Mouse (Mus musculus) kidney, postnatal 10 days (tissue): ENCODE measurements at regions not wholly inside any gene's neighbourhood (a gene's known extent, or its start where the extent isn't known, plus 50 kb on each side); places are given as distances from the start of the nearest gene placed in this dataset.

ENCODE experiments used
- DNase-seq: peaks from one replicate; pipeline ENCODE4 v3.0.0; 2021; ENCODE audit warnings: mixed read lengths

DNA sequence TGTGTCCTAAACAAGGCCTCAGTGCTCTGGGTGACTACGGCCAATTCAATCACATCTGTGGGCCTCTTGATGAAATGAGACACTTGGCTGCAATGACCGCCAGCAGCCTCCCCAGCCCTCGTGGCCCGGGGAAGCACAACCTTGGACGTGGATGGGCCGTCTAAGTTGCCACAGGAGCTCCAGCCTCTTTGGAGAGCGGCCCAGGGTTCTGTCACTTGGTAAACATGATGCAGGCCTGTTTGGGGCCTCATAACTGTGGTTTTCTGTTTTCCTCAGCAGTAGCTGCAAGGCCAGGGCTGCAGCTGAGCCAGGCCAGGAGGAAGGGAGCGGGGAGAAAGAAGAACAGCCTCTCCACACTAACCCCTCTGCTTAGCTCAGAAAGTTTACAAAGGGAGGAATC lies 105.2 kb upstream of the Zmiz1 start:
- peak; percentile 81 for DNase-seq

DNA sequence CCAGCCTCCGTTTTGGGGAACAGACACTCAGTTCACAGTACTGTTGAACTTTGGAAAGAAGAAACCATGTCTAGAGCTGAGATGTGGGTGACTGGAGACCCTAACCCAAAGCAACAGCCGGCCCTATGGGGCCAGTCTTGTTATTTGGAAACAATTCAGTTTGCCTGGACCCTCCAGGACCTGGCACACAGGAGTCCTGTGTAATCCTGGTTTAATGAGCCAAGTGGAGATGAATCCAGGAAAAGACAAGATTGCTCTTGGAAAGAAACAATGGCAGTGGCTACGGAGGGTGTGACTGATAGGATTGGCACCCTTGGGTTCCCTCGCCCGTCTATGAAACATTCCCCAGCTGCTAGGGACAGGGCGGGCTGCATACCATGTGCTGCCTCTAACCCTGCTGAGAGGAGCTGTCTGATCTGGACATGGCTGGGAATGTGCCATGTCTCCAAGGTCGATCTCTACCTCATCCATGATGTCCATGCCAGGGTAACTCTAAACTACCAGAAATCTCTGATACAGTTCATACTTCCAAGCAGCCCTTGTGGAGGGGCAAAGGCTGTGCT lies 104.6 kb upstream of the Zmiz1 start:
- no peak for DNase-seq

DNA sequence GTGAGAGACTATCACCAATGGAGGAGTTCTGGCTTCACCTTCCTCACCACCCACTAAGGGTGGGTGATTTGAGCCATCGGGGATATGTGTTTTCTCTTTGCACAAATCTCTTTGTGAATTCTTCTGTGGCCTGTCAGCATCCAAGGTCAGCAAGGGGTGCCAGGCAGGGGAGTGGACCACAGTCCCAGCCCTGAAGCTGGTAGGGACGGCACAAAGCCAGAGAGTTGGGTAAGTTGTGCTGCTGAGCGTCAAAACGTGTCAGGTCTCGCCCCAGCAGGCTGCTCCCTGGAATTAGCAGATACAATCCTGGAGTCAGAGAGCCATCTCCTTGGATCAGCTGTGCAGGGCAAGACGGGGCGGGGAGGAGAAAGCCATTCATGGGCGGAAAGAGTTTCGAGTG lies 101.2 kb upstream of the Zmiz1 start:
- no peak for DNase-seq

DNA sequence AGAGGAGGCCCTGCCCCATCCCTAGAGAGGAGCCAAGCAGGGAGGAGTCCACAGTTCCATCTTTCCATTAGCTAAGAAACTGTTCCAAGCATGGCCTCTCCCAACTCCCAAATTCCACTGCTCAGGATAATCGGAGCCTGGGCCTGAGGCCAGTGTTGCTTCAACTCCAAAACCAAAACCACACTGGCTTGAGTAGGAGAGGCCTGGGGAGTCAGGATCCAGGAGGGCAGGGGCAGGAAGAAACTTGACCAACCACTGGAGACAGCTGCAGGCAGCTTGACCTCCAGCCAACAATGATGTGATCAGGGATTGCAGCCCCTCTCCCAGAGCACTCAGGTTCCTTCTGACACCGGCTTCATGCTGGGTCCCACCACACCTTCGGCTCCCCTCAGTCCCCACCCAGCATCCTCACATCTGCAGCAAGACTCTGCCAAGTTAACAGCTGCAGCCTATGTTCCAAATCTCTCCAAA lies 99.1 kb upstream of the Zmiz1 start:
- DNase-seq, result no peak

DNA sequence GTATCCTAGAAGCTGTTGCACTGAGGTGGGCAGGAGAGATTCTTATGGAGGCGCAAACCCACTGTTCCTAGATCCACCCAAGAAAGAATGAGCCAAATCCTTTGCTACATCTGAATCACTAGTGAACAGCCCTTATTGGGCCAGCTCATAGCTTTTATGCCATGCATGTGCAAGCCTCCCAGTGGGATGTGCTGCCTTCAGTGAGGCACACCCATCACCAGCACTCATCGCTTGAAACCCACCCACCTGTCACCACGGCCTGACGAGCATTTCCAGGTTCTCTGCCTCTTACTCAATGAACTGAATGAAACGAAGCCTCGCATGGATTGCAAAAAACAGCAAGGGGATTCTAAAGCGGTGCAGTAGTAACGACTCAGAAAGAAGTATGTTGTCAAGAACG lies 98.3 kb upstream of the Zmiz1 start:
- DNase-seq, result no peak

DNA sequence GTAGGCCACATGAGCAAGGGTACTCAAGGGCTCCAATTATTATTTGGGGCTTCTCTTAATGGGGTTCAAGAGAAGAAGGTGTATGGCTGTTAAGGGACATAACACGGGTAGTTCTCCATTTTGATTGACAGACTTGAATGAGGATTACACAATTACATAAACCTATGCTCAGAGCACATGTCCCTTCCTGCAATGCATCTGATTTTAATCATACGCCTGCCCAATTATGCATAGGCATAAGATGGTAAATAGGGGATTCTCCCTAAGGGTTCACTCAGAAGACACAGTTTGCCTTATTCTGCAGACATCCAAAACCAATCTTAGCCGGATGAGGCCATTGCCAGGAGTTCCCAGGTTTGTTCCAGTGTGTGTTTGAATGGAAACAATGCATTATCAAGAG lies 97.9 kb upstream of the Zmiz1 start:
- DNase-seq, result no peak

DNA sequence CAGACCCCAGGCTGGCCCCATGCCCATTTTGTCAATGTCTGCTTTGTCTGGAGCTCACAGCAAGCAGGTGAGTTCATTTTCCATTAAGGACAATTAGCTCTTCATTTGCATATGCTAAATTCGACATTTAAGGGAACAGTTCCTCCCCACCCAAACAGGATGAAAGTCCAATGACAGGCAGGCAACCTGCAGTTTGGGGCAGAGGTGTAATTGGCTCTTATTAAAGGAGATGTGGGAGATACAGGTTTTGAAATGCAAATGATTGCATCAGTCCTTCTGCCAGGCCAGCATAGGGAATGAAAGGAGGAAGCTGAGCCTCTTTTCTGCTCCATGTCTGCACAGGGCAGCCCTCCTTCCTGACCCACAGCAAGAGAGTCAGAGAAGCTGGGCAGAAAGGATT lies 96.2 kb upstream of the Zmiz1 start:
- no peak for DNase-seq

DNA sequence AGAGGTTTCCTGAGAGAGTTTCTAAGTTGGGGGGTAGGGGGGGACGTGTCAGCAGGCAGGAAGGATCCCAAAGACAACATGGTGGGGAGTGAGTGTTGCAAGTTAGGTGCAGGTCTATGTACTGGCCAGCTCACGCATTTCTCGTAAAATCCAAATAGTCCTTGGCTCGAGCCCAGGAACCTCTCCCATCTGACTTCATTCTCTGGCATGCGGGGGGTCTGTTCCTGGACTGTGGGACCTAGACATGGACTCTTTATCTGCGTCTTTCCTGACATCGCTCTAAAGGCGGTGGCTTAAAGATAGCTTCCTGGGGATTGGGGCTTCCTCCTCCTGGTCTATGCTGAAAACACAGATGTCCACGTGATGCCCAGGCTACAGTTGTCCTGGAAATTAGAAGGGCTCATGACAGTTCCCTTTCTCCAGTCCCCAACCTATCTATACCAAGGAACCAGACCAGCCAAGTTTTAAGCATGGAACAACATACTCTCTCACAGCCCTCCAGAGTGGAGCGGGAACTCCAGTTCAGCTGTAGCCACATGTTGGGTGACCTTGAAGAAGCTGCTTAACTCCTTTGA lies 93.7 kb upstream of the Zmiz1 start:
- DNase-seq, result peak; percentile 40

DNA sequence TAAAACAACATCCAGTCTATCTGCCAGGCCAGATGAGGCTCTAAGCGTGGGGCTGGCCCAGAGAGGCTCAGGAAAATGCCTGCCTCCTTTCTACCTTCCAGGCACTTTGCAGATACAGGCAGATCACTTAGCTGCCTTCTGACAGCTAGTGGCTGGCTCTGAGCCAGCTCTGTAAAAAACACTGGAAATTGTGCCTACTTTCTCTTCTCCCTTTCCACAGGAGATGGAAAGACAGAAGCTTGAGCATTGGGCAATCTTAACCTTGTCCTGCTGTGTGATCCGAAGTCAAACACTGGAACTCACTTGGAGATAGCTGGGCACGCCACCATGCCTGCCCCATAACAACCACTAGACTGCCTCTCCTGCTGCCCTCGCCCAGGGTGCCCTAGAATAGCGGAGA lies 93.0 kb upstream of the Zmiz1 start:
- DNase-seq, result peak; percentile 37

DNA sequence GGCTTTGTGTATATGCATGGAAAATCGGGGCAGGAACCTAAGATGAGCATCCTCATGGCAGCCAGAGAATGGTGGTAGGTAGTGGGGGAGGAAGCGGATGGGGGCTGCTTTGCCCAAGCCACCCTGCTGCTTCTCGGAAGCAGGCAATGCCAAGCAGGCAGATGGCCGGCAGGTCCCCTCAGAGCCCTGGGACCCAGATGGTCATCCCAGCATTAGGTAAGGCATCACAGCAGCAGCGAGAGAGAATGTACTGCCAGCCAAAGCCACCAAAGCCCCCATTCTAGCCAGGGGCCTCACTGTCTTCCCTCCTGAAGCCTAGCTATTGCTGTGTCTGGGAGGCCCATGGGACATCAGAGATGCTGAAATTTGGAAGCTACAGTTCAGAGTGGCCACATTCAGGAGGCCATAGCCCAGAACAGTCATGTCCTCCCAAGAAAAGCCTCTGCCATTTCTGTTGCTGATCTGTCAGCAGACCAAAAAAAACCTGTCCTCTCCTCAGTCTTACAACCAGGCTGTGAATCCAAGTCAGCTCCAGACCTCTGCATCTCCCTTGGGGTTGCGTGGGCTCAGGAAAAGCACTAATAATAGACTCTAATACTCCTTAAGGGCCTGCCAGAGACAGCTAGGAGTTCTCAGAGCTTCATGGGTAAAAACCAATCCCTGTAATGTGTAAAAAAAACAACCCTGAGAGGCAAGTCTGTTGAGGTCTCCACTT lies 88.5 kb upstream of the Zmiz1 start:
- no peak for DNase-seq

DNA sequence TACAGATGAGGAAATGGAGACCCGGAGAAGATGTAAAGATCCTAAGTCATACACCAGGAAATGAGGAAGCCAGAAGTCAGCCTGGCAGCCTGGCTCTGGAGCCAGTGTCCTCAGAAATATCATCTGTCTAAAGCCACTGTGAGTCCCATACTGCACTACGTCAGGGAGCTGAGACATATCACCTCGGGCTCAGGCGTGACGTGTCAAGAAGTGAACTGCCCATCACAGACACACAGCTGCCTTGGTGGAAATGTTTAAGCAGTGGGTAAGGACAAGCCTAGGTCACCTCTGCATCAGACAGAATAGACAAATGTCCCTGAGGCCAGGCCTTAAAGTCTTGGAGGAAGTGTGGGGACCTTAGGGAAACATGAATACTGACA lies 88.0 kb upstream of the Zmiz1 start:
- no peak for DNase-seq

DNA sequence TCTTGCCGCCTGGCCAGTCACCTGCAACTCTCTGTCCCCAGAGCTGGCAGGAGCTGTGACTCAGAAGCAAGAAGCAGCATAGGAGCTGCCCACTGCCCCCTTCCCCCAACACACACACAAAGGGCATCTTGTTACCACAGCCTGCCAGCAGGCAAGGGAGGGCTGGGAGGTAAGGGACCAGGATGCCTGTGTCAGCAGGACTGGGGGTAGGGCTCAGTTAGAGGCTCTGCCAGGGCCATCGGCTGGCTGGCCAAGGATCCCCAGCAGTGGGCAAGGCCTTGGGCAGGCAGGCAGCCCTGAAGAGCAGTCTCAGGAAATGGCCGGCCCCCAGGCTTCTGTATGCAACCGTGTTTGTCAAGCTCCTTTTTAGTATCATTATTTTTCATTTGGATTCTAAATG lies 87.3 kb upstream of the Zmiz1 start:
- DNase-seq, result peak; percentile 64

DNA sequence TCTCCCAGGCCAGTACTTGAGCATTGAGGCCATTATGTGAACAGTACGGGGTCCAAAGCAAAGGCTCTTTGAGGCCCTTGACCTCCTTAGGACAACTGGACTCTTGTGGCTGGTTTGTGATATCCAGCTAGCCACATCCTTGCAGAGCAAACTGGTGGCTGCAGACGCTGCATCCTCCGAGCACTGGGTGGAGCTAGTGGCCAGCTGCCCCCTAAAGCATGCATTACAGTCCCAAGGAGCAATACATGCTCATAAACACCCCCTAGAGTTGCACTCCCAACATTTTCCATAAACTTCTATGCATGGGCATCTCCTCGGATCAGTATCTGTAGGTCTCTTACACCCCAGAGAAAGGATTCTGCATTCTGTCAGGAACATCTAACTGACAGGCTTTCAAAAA lies 86.4 kb upstream of the Zmiz1 start:
- peak; percentile 42 for DNase-seq

DNA sequence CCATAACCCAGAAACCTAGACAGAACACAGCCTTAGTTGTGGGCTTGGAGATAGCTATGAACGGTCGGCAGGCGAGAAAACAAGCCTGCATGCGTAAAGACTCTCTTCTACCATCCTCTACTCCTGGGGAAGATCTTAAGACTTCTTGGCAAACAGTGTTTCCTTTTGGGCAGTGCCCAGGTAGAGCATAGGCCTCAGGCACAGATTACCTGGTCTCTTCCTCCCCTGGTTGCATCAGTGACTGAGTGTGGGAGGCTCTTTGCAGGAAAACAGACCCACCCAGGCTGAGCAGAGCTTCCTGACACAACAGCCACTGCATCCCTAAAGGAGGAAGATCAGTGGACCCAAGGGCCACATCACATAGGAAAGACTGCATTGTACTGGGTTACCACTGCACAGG lies 85.8 kb upstream of the Zmiz1 start:
- no peak for DNase-seq

DNA sequence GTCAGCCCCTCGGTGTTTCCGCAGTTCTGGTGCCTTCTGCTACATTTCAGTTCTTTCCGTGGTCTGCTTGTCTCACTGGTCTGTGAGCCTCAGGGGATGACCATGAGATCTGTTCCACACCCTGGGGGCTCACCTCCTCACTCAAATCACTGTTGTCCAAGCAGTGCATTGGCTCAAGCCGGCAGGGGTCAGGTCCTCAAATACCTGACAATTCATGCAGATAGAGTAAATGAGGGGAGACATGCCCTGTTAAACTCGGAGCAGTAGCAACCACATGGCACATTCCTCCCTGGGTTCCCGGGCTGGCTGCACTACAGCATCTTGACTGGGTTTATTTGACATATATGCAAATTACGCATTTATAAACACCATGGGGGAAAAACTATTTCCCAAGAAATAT lies 84.0 kb upstream of the Zmiz1 start:
- no peak for DNase-seq

DNA sequence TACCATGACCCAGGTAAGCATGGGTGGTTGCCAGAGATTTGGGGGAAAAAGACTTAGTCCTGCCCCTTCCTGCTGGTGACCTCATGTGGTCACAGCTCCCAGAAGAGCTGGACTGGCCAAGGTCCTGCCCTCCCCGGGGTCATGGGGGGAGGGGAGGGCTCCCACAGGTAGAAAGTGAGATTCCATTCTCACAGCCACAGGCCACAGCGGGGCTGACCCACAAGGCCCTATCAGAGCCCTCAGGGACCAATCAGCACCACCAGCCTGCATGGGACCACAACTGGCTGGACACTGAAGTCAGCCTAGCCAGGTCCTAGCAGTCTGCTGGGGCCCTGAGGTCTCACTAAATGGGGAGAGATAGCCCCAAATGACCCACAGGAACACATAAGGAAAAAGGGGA lies 81.9 kb upstream of the Zmiz1 start:
- peak; percentile 38 for DNase-seq

DNA sequence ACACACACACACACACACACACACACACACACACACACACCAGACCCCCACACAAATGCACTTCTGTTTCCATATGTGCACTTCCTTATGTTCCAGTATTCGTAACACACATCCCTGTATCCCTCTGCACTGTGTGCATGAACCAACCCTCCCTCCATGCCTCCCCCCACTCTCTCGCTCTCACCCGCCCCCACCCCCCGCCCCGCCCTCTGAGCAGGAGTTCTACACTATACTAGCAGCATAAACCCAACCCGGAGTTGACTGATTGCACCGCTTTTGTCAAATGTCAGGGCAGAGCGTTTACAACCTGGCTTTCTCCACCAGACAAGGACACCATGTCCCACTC lies 81.5 kb upstream of the Zmiz1 start:
- no peak for DNase-seq

DNA sequence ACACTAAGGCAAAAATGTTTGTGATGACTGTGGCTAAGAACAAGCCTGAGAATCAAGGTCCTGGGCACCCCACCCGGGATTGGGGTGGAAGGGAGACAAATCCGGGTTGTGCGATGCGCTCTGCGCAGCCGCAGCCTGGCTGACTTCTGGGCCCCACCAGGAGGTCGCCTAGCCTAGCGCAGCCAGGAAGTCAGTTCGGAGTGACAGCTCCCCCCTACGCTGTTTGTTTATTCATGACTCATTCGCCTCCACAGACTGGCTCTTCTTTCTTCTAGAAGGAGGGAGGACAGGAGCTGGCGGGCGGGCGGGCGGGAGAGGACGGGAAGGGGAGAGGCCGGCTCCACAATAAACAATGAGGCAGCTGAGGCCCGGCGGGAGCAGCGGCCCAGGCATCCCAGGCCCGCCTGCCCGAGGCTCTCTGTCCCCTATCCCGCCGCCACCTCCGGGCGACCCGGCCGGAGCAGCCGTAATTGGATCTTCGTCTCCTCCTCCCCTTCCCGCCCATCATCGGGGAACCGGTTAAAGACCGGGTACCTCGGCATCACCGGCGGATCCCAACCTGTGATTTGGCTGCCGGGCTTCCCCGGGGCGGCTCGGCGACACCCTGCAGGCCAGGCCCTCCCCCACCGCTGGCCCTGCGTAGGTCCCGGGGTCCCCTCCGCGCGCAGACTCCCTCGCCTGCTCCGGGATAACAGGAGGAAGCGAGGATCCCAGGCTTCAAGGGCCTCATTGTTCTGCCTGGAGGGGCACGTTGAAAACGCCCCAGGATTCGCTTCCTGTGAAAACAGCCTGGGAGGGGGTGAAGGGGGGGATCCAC lies 80.9 kb upstream of the Zmiz1 start:
- peak; percentile 90 for DNase-seq

DNA sequence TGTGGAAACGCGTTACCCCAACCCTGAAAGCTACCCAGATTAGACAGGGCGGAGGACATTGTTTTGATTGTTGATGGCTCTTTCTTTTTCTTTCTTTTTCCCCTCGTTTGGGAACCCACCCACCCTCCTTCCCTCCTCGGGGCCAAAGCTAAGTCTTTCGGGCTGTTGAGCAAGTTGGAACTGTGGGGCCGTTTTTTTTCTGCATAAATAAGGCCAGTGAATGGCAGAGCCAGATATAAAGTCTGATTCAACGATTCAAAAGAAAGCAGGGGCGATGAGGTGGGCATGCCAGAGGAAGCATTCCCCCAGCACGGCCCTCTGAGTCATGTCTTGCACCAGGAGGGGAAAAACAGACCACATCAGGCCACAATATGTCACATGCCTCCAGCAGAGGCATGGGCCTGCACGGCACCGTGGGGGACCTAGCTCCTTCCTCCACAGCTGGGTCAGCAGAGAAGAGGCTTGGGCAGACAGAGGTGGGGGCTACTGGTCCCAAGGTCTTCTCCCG lies 80.2 kb upstream of the Zmiz1 start:
- peak; percentile 60 for DNase-seq

DNA sequence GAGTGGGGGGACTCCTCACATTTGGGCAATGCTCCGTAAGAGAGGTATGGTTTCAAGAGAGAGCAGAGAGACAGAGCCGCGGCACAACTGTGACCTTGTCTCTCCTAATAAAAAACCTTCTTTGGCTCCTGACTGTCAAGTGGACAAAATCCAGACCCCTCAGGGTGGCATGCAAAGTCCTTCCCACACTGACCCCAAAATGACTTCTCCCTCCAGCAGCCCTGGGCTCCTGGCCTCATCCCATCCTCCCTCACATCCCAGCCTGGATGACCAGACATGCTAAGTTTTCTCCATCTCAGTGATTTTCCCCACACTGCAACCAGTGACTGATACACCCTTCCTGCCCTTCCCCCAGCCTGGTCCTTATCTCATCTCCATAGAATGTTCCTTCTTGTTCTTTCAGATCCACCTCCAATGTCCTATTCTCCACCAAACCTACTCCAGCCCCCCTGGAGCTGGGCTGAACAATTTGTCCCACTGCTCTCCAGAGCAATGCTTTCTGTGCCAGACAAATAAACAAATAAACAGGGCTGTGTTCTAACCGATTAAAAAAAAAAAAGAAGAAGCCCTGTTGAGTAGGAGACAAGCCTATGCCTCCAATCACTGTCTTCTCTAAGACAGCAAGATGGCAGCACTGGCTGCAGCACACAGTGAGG lies 75.7 kb upstream of the Zmiz1 start:
- no peak for DNase-seq

DNA sequence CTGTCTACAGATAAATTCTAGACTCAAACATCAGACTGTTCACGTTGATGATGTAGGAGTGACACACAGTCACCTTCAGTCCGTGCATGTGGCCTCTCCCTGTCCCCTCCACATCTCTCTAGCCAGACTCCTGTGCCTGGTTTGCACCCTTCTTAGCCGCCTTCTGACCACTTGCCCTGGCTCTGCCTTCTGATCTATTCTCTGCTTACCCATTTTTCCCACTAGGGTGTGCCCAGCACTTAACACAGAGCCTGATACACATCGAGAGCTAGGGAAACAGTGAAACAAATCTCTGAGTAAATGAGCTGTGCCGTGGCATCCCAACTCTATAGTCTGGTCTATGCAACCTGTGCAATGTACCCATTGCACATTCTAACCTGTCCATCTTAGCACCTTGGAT lies 73.3 kb upstream of the Zmiz1 start:
- no peak for DNase-seq

DNA sequence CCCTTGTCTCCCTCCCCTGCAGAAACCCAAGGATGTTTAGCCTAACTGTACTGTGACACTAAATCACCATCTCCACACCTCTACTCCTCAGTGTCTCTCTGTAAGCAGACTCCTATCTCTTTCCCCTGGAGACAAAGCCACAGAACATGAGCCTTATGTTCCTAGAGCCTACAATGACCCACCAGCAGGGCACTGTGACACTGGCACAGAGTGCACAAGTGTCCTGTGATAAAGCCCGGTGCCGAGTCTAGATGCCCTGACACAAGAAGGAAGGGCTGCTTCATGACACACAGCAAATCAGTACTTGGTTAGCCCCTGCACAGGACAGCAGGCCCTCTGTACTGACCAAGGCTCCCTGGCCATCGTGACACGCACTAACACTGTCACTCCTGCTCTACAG lies 71.2 kb upstream of the Zmiz1 start:
- DNase-seq, result no peak

DNA sequence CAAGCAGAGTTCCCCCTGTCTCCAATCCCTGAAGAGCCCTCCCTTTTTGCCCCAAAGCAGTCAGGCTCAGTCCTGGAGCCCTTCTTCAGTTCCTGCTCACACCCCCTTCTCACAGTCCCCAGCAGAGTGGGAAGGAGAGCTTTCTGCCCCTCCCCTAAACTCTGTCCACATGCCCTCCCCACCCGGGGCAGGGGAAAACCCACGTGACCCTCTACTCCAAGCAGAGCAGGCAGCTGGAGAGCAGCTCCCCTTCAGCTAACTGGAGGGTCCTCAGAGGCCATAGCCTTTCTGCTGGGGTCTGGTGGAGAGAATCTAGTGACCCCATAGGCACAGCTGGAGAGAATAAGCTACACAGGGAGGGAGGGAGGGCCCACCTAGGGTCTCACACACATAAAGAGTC lies 69.7 kb upstream of the Zmiz1 start:
- no peak for DNase-seq
